Mouse (Mus musculus) limb, embryonic 12.5 days (tissue): Measurements from ENCODE around the gene Gpatch1. TPM values are rescaled to one million over a fixed set of nuclear protein-coding genes. Genes with fewer than 3 reads are reported as not detected.

ENCODE experiments used
- ATAC-seq: fragments of 200-750 bp; cut with Nextera tagmentation; 2 replicates; pipeline ENCODE4 v1.8.0; 2017; ENCODE audit warnings: low read depth, moderate TSS enrichment; ENCODE audit not compliant: insufficient number of reproducible peaks, insufficient read depth, low FRiP score, low TSS enrichment
- H3K27ac ChIP-seq: fragments of 300-500 bp; sonication (generic); 2 replicates; pipeline ENCODE4 v1.5.1; 2016; ENCODE audit warnings: mild to moderate bottlenecking, moderate library complexity
- H3K27me3 ChIP-seq: fragments of 300-500 bp; sonication (generic); 2 replicates; pipeline ENCODE4 v1.6.1; 2016; ENCODE audit warnings: mild to moderate bottlenecking, moderate library complexity
- H3K36me3 ChIP-seq: fragments of 300-500 bp; sonication (generic); 2 replicates; pipeline ENCODE4 v1.6.1; 2016; ENCODE audit warnings: mild to moderate bottlenecking, moderate library complexity
- H3K4me1 ChIP-seq: fragments of 300-500 bp; sonication (generic); replicated peaks from 2 replicates; pipeline ENCODE4 v1.6.1; 2016
- H3K4me2 ChIP-seq: fragments of 300-500 bp; sonication (generic); 2 replicates; pipeline ENCODE4 v1.6.1; 2016; ENCODE audit warnings: mild to moderate bottlenecking, moderate library complexity
- H3K4me3 ChIP-seq: fragments of 300-500 bp; sonication (generic); replicated peaks from 2 replicates; pipeline ENCODE4 v1.5.1; 2016; ENCODE audit warnings: mild to moderate bottlenecking
- H3K9ac ChIP-seq: fragments of 300-500 bp; sonication (generic); replicated peaks from 2 replicates; pipeline ENCODE4 v1.6.1; 2016; ENCODE audit warnings: mild to moderate bottlenecking, moderate library complexity
- H3K9me3 ChIP-seq: fragments of 300-500 bp; sonication (generic); 2 replicates; pipeline ENCODE4 v1.6.1; 2016; ENCODE audit warnings: mild to moderate bottlenecking, moderate library complexity
- WGBS: fragments of 180-500 bp; shearing (Covaris S2); methylation state at CpG from one replicate; pipeline ENCODE4 v1.1.7; 2016; 5-methylcytosine and 5-hydroxymethylcytosine counted together
- polyA plus RNA-seq: library from polyadenylated mRNA; unstranded; fragments of >200 nt; fragmentation: Nextera tagmentation; extraction: Ambion mirVana; gene quantifications from 2 replicates; pipeline ENCODE4 v1.2.1, GENCODE M21; 2016

Gene Gpatch1
- 18.7 and 18.9 TPM in 2 replicates for polyA plus RNA-seq

DNA sequence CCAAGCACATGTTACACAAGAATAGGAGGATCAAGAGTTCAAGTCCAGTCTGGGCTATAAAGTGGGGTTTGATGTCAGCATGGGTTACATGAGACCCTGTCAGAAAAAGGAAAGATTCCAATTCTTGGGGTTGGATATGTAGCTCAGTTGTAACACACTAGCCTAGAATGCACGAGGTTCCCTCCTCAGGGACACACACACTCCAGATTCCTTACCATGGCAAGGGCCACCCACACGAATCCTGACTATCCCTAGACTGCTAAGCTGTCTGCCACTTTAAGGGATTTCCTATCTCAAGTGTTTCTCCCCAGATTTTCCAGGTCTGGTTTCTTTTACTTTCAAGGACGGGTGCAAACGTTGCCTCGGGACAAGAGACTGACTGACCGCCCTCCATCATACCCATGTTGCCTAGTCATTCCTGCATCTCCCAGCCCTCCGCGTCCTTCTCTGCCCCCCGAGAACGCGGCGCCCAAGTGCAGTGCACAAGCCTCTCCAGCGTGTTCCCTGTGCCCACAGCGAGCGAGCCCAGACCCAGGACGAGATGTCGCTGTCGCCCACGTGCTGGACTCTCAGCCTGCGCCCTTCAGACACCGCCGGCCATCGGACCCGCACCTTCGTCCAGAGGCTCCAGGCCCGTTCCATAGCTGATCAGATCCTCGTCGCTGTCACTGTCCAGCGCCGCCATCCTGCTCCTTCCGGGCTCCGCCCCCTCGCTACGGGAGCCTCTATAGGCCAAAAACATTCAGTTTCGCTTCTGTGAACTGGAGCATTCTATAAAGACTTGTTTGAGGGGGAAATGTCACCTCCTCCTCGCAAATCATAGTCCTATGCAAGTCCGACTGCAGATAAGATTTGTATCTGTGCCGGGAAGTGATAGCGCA lies at the start of gene Gpatch1:
Gpatch1 (minus strand) TSS at position 712 of the 881 bp plus-strand sequence.
- peak; percentile 56; the same call in 1 of the 2 replicates for ATAC-seq
- Histone ChIP-seq H3K4me3 (peak within 1 kb of the TSS; percentile 91), H3K27ac (no peak within 1 kb of the TSS), H3K4me2 (peak within 1 kb of the TSS; percentile 75), H3K36me3 (no peaks in the 10 kb centered on the region), H3K9me3 (no peaks in the 10 kb centered on the region), H3K27me3 (no peaks in the 10 kb centered on the region), H3K4me1 (peaks cover 18% of the 10 kb centered on the region), H3K9ac (peak within 1 kb of the TSS; percentile 79)
- 1% methylated on average over 39 of the region's 39 CpGs for WGBS

DNA sequence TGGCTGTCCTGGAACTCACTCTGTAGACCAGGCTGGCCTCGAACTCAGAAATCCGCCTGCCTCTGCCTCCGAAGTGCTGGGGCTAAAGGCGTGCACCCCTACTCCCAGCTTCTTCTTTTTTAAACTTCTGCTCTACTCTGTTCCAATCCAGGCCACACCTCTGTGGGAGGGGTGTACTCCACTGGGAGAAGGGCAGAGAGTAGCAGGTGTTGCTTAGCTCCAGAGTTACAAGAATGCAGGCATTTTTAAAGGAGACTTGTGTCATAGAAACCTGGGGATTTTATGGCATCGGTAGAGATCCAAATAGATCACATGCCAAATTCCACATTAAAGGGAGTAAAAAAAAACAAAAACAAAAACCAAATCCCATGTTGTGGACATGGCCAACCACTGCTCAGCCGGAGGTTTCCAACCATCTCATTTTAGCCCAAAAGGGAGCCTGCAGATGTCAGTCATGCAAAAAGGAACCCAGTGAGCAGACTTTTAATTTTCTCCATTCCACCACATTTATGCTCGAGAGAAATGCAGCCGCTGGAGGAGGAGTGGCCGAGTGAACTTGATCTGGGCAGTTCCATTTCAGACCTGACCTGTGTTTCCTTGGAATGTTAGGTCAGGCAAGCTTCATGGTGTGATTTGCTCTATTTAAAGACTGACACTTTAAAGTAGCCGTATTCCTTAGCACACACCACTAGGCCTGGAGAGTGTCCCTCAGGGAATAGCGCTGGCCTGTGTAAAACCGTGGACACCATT lies 47.1 kb upstream of the Gpatch1 start:
- no peaks in the 10 kb centered on the region for H3K27me3 ChIP-seq
- peaks cover 5% of the 10 kb centered on the region; the same call in 1 of the 2 replicates for H3K9me3 ChIP-seq
- H3K9ac ChIP-seq: no peak overlapping the region
- H3K36me3 ChIP-seq: no peaks in the 10 kb centered on the region
- ATAC-seq: peak; percentile 42; the same call in 1 of the 2 replicates
- no peak overlapping the region for H3K4me3 ChIP-seq
- H3K27ac ChIP-seq: peak overlapping the region; percentile 50; the same call in 1 of the 2 replicates
- WGBS: 65% methylated on average over 12 of the region's 12 CpGs
- H3K4me2 ChIP-seq: no peak overlapping the region
- H3K4me1 ChIP-seq: 0 out of 2 replicates have a peak, but pooled peaks cover 12% of the 10 kb centered on the region

DNA sequence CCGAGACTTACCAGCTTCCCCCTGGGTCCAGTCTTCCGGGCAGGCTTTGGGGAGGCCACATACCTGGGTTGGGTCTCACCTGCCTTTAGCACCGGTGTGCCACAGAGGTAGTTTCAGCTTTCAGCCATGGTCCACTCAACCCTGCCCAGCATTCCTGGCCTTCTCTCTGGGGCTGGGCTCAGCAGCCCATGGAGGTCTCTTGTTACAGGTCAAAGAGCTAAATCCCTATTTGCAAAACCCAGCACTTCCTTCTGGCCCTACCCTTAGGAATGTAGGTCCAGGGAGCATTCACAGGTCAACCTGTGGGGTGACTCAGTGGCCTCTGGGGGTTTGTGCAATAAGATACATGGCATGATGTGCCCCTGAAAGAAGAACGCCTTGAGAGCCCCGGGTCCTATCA lies 44.6 kb upstream of the Gpatch1 start:
- H3K9me3 ChIP-seq: no peaks in the 10 kb centered on the region
- WGBS: 71% methylated on average over 5 of the region's 5 CpGs
- no peak for ATAC-seq
- no peaks in the 10 kb centered on the region for H3K27me3 ChIP-seq
- no peaks in the 10 kb centered on the region for H3K36me3 ChIP-seq
- no peak overlapping the region for H3K27ac ChIP-seq
- no peak overlapping the region for H3K4me2 ChIP-seq
- no peak overlapping the region for H3K4me3 ChIP-seq
- no peak overlapping the region for H3K9ac ChIP-seq
- 0 out of 2 replicates have a peak, but pooled peaks cover 12% of the 10 kb centered on the region for H3K4me1 ChIP-seq

DNA sequence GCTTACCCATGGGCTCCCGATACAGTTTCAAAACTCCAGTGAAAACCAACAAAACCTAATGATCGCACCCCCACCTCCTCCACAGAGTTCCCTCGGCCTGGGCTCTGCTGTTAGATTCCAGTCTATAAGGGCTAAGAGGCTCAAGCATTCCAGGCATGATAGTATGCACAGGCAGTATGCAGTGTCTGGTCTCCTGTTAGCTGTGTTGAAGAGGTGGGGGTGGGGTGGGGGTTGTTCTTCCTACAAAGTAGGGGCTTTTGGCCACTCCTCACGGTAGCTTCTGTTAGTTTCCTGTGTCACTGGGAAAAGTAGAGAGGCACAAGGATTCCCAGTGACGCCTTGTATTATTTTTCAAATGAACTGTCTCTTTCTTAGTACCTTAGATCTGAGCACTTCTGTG lies 44.0 kb upstream of the Gpatch1 start:
- WGBS: 78% methylated on average over 5 of the region's 5 CpGs
- ATAC-seq: no peak

DNA sequence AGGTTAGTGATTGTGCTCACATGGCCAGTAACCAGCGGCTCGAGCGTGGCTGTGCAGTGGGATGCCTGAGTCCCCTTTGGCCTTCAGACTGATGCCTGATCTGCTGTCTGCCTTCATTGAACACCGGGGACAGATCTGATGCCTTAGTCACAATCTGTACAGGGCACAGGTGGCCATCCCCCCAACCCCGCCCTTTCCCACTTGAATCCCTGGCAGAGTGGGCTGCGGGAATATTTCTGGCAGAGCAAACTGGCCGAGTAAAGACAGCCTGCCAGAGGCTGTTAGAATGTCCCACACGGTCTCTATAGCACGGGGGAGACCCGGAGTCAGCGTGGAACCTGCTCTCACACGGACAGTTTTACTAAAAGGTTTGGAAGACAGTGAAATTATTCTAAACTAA lies 39.4 kb upstream of the Gpatch1 start:
- Histone ChIP-seq H3K4me2 (no peak overlapping the region), H3K27ac (no peak overlapping the region), H3K4me1 (0 out of 2 replicates have a peak, but pooled peaks cover 6% of the 10 kb centered on the region), H3K27me3 (no peaks in the 10 kb centered on the region), H3K36me3 (no peaks in the 10 kb centered on the region), H3K4me3 (no peak overlapping the region), H3K9ac (no peak overlapping the region), H3K9me3 (no peaks in the 10 kb centered on the region)
- ATAC-seq: no peak
- 82% methylated on average over 12 of the region's 12 CpGs for WGBS

More for the DNA sequence above, 44.0 kb upstream of the Gpatch1 start:
- H3K9ac ChIP-seq: no peak overlapping the region
- H3K9me3 ChIP-seq: no peaks in the 10 kb centered on the region
- no peak overlapping the region for H3K4me2 ChIP-seq
- no peaks in the 10 kb centered on the region for H3K36me3 ChIP-seq
- 0 out of 2 replicates have a peak, but pooled peaks cover 12% of the 10 kb centered on the region for H3K4me1 ChIP-seq
- H3K27me3 ChIP-seq: no peaks in the 10 kb centered on the region
- no peak overlapping the region for H3K4me3 ChIP-seq
- H3K27ac ChIP-seq: no peak overlapping the region

DNA sequence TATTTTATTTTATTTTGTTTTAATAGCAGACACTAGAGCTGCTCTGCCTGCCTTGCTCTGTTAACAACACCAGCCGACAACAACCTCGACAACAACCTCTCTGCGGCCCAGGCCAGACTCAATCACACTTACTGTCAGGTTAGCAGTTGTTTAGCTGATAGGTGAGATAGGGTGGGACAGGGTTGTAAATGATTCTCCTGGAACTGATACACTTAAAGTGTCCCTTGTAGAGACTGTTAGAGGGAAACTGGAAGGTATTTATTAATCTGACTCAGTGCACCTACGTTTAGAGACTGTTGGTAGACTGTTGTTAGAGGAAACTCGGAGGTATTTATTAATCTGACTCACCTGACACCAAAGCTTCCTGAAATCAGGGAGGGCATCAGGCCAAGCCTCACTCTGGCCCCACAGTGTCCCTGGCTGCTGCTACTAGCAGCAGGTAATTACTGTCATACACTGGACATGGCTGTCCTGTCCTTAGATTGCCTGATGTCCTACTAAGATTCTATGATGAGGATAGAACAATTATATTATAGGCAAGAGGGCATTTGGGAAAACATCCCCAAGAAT lies 37.1 kb upstream of the Gpatch1 start:
- H3K36me3 ChIP-seq: no peaks in the 10 kb centered on the region

DNA sequence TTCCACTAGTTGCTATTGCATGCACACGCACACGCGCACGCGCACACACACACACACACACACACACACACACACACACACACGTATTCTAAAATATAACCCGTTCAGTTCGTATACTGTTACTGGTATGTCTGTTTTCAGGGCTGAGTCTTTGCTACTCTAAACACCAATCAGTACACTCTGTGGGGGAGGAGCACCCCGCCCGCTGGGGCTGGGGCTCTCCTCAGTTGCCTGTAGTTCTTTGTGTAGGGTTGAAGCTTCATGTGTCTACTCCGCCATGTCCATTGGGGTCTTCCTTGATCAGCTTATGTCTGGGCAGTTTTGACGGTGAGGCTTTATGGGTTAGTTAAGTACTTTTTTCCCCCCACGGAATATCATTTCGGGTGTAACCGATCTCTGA lies 35.1 kb upstream of the Gpatch1 start:
- Histone ChIP-seq H3K4me1 (0 out of 2 replicates have a peak, but pooled peaks cover 5% of the 10 kb centered on the region), H3K36me3 (no peaks in the 10 kb centered on the region), H3K9ac (no peak overlapping the region), H3K4me2 (no peak overlapping the region), H3K27ac (no peak overlapping the region), H3K9me3 (no peaks in the 10 kb centered on the region), H3K4me3 (no peak overlapping the region), H3K27me3 (no peaks in the 10 kb centered on the region)
- WGBS: 96% methylated on average over 15 of the region's 15 CpGs
- ATAC-seq: no peak

More for the DNA sequence above, 37.1 kb upstream of the Gpatch1 start:
- no peak overlapping the region for H3K27ac ChIP-seq
- no peak overlapping the region for H3K4me3 ChIP-seq
- no peaks in the 10 kb centered on the region for H3K9me3 ChIP-seq
- ATAC-seq: no peak
- no peaks in the 10 kb centered on the region for H3K27me3 ChIP-seq
- 0 out of 2 replicates have a peak, but pooled peaks cover 5% of the 10 kb centered on the region for H3K4me1 ChIP-seq
- no peak overlapping the region for H3K9ac ChIP-seq
- H3K4me2 ChIP-seq: no peak overlapping the region
- WGBS: 45% methylated on average over 5 of the region's 5 CpGs

DNA sequence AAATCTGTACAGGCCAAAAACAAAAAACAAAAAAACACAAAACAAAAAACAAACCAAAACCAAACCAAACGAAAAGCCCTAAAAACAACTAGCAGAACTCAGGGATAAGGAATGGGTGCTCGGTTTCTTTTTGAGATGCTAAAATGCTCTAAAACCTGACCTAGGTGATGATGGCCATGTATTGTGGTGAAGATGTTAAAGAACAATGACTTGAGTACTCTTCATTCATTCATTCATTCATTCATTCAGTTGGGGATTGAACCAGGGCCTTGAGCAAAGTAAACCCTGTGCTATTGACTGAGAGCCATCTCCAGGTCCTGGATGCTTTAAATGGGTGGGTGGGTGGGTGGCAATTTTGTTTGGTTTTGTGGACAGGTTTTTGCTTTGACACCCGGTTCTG lies 32.9 kb upstream of the Gpatch1 start:
- no peak overlapping the region for H3K27ac ChIP-seq
- no peak overlapping the region for H3K9ac ChIP-seq
- H3K9me3 ChIP-seq: no peaks in the 10 kb centered on the region
- 0 out of 2 replicates have a peak, but pooled peaks cover 5% of the 10 kb centered on the region for H3K4me1 ChIP-seq
- no peaks in the 10 kb centered on the region for H3K36me3 ChIP-seq
- H3K27me3 ChIP-seq: no peaks in the 10 kb centered on the region
- no peak for ATAC-seq
- no peak overlapping the region for H3K4me2 ChIP-seq
- H3K4me3 ChIP-seq: no peak overlapping the region
- WGBS: 93% methylated on average over 3 of the region's 3 CpGs

DNA sequence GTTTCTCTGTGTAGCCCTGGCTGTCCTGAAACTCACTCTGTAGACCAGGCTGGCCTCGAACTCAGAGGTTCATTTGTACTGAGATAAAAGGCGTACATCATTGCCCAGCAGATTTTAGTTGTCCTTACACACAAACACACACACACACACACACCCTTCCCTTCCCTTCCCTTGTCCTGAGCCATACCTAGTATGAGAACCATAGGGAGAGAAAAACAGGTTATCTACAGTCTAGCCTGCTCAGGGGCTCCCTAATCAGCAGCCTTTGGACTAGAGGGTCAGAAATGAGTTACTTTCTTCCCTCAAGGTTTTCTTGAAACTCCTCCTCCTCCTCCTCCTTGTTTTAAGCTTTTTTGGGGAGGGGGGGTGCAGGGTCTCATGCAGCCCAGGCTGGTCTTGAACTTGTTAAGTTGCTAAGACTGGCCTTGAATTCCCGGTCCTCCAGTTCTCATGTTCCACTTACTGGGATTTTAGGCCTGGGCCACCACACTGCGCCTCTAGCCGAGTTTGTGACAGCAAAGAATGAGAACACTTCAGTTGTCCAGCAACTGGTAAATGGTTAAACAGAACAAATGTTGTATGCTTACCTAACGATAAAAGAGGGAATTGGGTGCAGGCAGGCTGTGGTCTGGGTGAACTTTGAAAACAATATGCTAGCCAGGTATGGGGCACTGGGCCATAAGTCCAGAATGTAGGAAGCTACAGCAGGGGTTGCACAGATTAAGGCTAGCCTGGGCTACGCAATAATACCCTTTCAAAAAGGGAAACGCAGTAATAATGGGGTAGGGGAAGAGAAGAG lies 31.8 kb upstream of the Gpatch1 start:
- no peaks in the 10 kb centered on the region for H3K27me3 ChIP-seq
- H3K9ac ChIP-seq: no peak overlapping the region
- no peak for ATAC-seq
- no peaks in the 10 kb centered on the region for H3K36me3 ChIP-seq
- H3K9me3 ChIP-seq: no peaks in the 10 kb centered on the region
- 90% methylated on average over 8 of the region's 8 CpGs for WGBS
- H3K4me3 ChIP-seq: no peak overlapping the region
- H3K4me2 ChIP-seq: no peak overlapping the region
- no peaks in the 10 kb centered on the region for H3K4me1 ChIP-seq
- H3K27ac ChIP-seq: no peak overlapping the region

DNA sequence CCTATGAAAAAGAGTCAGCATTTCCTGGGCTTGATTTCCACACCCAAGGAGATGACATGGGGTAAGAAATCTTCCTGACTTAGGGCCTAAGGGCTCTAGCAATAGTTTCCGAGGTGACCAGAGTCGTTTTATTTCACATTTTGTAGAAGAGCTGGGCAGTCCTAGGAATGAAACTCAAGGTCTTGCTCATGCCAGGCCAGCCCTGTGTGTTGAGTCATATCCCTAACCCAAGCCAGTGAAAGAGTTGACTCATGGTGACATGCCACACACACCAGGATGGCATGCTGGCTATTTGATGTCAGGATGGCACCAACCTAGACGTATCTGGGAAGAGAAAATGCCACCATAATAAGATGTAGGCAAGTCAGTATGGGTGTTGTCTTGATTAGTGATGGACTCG lies 30.8 kb upstream of the Gpatch1 start:
- Histone ChIP-seq H3K4me1 (no peaks in the 10 kb centered on the region), H3K36me3 (no peaks in the 10 kb centered on the region), H3K27ac (no peak overlapping the region), H3K27me3 (no peaks in the 10 kb centered on the region), H3K9me3 (no peaks in the 10 kb centered on the region), H3K9ac (no peak overlapping the region), H3K4me2 (no peak overlapping the region), H3K4me3 (no peak overlapping the region)
- 87% methylated on average over 4 of the region's 4 CpGs for WGBS
- ATAC-seq: no peak
